Mouse (Mus musculus) right cerebral cortex, postnatal 25 days (tissue): ENCODE data around the gene Actr10.

ENCODE experiments used
- DNase-seq: peaks from one replicate; pipeline ENCODE4 v3.0.0; 2022

Gene Actr10

GRCm38 (mm10) chr12:70968141-70968790 is 30.6 kb downstream of the Actr10 start:
- DNase-seq: peak; percentile 76

GRCm38 (mm10) chr12:70968791-70969307 is 31.2 kb downstream of the Actr10 start:
- peak; percentile 82 for DNase-seq

- peak; percentile 55 for DNase-seq
Observed at GRCm38 (mm10) chr12:70969485-70970184, 32.0 kb downstream of the Actr10 start.

- DNase-seq: no peak
Observed at GRCm38 (mm10) chr12:70973831-70974230, 36.2 kb downstream of the Actr10 start.

- DNase-seq: peak; percentile 91
Observed at GRCm38 (mm10) chr12:70974441-70975266, 37.0 kb downstream of the Actr10 start, which contains the start of gene Psma3. Gene Psma3, plus strand, starts transcription at chr12:70974621.

GRCm38 (mm10) chr12:70975406-70975805 is 37.7 kb downstream of the Actr10 start:
- no peak for DNase-seq

GRCm38 (mm10) chr12:70975891-70976290 is 38.2 kb downstream of the Actr10 start:
- no peak for DNase-seq

- DNase-seq: no peak
Observed at GRCm38 (mm10) chr12:70978345-70978744, 40.7 kb downstream of the Actr10 start.

GRCm38 (mm10) chr12:70984855-70985550 is 47.3 kb downstream of the Actr10 start:
- no peak for DNase-seq

GRCm38 (mm10) chr12:70997225-70997624 is 59.6 kb downstream of the Actr10 start:
- DNase-seq: no peak

GRCm38 (mm10) chr12:70999423-70999903 is 61.8 kb downstream of the Actr10 start:
- DNase-seq: no peak

- no peak for DNase-seq
Observed at GRCm38 (mm10) chr12:71000344-71000743, 62.7 kb downstream of the Actr10 start.

GRCm38 (mm10) chr12:71001456-71001855 is 63.8 kb downstream of the Actr10 start:
- DNase-seq: no peak

GRCm38 (mm10) chr12:71003760-71004426 is 66.2 kb downstream of the Actr10 start:
- no peak for DNase-seq

- DNase-seq: no peak
Observed at GRCm38 (mm10) chr12:71006141-71006540, 68.5 kb downstream of the Actr10 start.

- no peak for DNase-seq
Observed at GRCm38 (mm10) chr12:71006901-71007300, 69.2 kb downstream of the Actr10 start.

GRCm38 (mm10) chr12:71009769-71010168 is 72.1 kb downstream of the Actr10 start:
- no peak for DNase-seq
